Mouse (Mus musculus) kidney, adult 8-10 months (tissue): ENCODE data around the gene Lyzl4.

ENCODE experiments used
- DNase-seq, 2 experiments: peaks; one replicate each; pipeline ENCODE4 v3.0.0; 2022

Gene Lyzl4

GRCm38 (mm10) chr9:121644855-121645254, 3.0 kb upstream of the Lyzl4 start:
- no peak for DNase-seq

GRCm38 (mm10) chr9:121642401-121643181, 695 bp upstream of the Lyzl4 start, which contains the start of gene Vipr1:
TSS of gene Vipr1 (plus strand) at chr9:121642716.
- peak; percentile 53 to 69 for DNase-seq

- no peak for DNase-seq
These were observed 521 bp downstream of the Lyzl4 start for GRCm38 (mm10) chr9:121641235-121641915.

GRCm38 (mm10) chr9:121639790-121640189, 2.1 kb downstream of the Lyzl4 start:
- DNase-seq: no peak

- no peak for DNase-seq
These were observed 5.9 kb downstream of the Lyzl4 start for GRCm38 (mm10) chr9:121635835-121636576.

GRCm38 (mm10) chr9:121633306-121633705, 8.6 kb downstream of the Lyzl4 start:
- no peak for DNase-seq

GRCm38 (mm10) chr9:121632891-121633290, 9.0 kb downstream of the Lyzl4 start:
- no peak for DNase-seq

- DNase-seq: no peak
These were observed 9.9 kb downstream of the Lyzl4 start for GRCm38 (mm10) chr9:121631946-121632345.

GRCm38 (mm10) chr9:121630627-121631026, 11.3 kb downstream of the Lyzl4 start:
- no peak for DNase-seq

- no peak for DNase-seq
These were observed 17.0 kb downstream of the Lyzl4 start for GRCm38 (mm10) chr9:121624920-121625319.

GRCm38 (mm10) chr9:121623235-121623634, 18.7 kb downstream of the Lyzl4 start:
- no peak for DNase-seq

- no peak for DNase-seq
These were observed 22.5 kb downstream of the Lyzl4 start for GRCm38 (mm10) chr9:121619441-121619840.

- no peak for DNase-seq
These were observed 25.4 kb downstream of the Lyzl4 start for GRCm38 (mm10) chr9:121616471-121616870.

- no peak for DNase-seq
These were observed 27.6 kb downstream of the Lyzl4 start for GRCm38 (mm10) chr9:121614241-121614757.

- no peak for DNase-seq
These were observed 28.7 kb downstream of the Lyzl4 start for GRCm38 (mm10) chr9:121613192-121613591.

GRCm38 (mm10) chr9:121609381-121609780, 32.5 kb downstream of the Lyzl4 start:
- no peak for DNase-seq

GRCm38 (mm10) chr9:121606498-121607096, 35.3 kb downstream of the Lyzl4 start:
- DNase-seq: no peak

GRCm38 (mm10) chr9:121605414-121606278, 36.2 kb downstream of the Lyzl4 start:
- peak; percentile 52 to 74 for DNase-seq

- no peak for DNase-seq
These were observed 39.5 kb downstream of the Lyzl4 start for GRCm38 (mm10) chr9:121602381-121602780.

- no peak for DNase-seq
These were observed 41.0 kb downstream of the Lyzl4 start for GRCm38 (mm10) chr9:121600861-121601427.

GRCm38 (mm10) chr9:121600201-121600860, 41.6 kb downstream of the Lyzl4 start:
- no peak for DNase-seq
